Mouse (Mus musculus) heart, embryonic 14.5 days (tissue): ENCODE measurements around the gene Apeh. TPM values are rescaled to one million over a fixed set of nuclear protein-coding genes. Genes with fewer than 3 reads are reported as not detected.
A peak's percentile ranks its signal among the peaks of the same experiment; 100 is the strongest.

Source experiments
- ATAC-seq: fragments of 200-750 bp; cut with Nextera tagmentation; 2 replicates; pipeline ENCODE4 v1.8.0; 2017; ENCODE audit warnings: low read depth, moderate TSS enrichment; ENCODE audit not compliant: insufficient number of reproducible peaks, insufficient read depth, low FRiP score
- H3K27ac ChIP-seq, 2 experiments: fragments of 200-500 bp in 1 of 2; fragments of 300-500 bp in 1 of 2; sonication (generic) in 1 of 2; replicated peaks in 1 of 2; 2 replicates each; pipeline ENCODE4 v1.5.1; 2012 to 2014; ENCODE audit warnings: low read depth in 2 of 2, low read length in 2 of 2, control low read depth in 1 of 2, mild to moderate bottlenecking in 1 of 2, mixed read lengths in 1 of 2; ENCODE audit not compliant: control insufficient read depth in 1 of 2, insufficient read depth in 1 of 2
- H3K27me3 ChIP-seq: fragments of 300-500 bp; sonication (generic); 2 replicates; pipeline ENCODE4 v1.6.1; 2014; ENCODE audit warnings: mild to moderate bottlenecking, low read length, control low read depth; ENCODE audit not compliant: control insufficient read depth, insufficient read depth
- H3K36me3 ChIP-seq: fragments of 300-500 bp; sonication (generic); 2 replicates; pipeline ENCODE4 v1.6.1; 2014; ENCODE audit warnings: mild to moderate bottlenecking, control low read depth, low read length, mixed read lengths; ENCODE audit not compliant: control insufficient read depth, insufficient read depth
- H3K4me1 ChIP-seq, 2 experiments: fragments of 200-500 bp in 1 of 2; fragments of 300-500 bp in 1 of 2; sonication (generic) in 1 of 2; 2 replicates each; pipeline ENCODE4 v1.6.1; 2012 to 2014; ENCODE audit warnings: low read length in 2 of 2, control low read depth in 1 of 2, mixed read lengths in 1 of 2; ENCODE audit not compliant: control insufficient read depth in 2 of 2, insufficient read depth in 2 of 2
- H3K4me2 ChIP-seq: fragments of 300-500 bp; sonication (generic); 2 replicates; pipeline ENCODE4 v1.6.1; 2014; ENCODE audit warnings: mild to moderate bottlenecking, low read length
- H3K4me3 ChIP-seq, 2 experiments: fragments of 200-500 bp in 1 of 2; fragments of 300-500 bp in 1 of 2; sonication (generic) in 1 of 2; 2 replicates each; pipeline ENCODE4 v1.5.1; 2012 to 2014; ENCODE audit warnings: low read length in 2 of 2, mild to moderate bottlenecking in 2 of 2, control low read depth in 1 of 2, low read depth in 1 of 2, moderate library complexity in 1 of 2; ENCODE audit not compliant: control insufficient read depth in 1 of 2, insufficient read depth in 1 of 2
- H3K9ac ChIP-seq: fragments of 300-500 bp; sonication (generic); 2 replicates; pipeline ENCODE4 v1.6.1; 2014; ENCODE audit warnings: mild to moderate bottlenecking, low read length
- H3K9me3 ChIP-seq: fragments of 300-500 bp; sonication (generic); 2 replicates; pipeline ENCODE4 v1.6.1; 2016; ENCODE audit warnings: low read length, control low read depth; ENCODE audit not compliant: control insufficient read depth
- WGBS: fragments of 180-500 bp; shearing (Covaris S2); extraction: QIAGEN DNeasy Blood & Tissue Kit; methylation state at CpG from one replicate; pipeline ENCODE4 v1.1.7; 2014; 5-methylcytosine and 5-hydroxymethylcytosine counted together
- polyA plus RNA-seq: library from polyadenylated mRNA; unstranded; fragments of >200 nt; fragmentation: Nextera tagmentation; extraction: Ambion mirVana; gene quantifications from 2 replicates; pipeline ENCODE4 v1.2.1, GENCODE M21; 2014

The Apeh gene
- polyA plus RNA-seq, 1 experiment from 2014 or later, result 48.7 TPM

DNA sequence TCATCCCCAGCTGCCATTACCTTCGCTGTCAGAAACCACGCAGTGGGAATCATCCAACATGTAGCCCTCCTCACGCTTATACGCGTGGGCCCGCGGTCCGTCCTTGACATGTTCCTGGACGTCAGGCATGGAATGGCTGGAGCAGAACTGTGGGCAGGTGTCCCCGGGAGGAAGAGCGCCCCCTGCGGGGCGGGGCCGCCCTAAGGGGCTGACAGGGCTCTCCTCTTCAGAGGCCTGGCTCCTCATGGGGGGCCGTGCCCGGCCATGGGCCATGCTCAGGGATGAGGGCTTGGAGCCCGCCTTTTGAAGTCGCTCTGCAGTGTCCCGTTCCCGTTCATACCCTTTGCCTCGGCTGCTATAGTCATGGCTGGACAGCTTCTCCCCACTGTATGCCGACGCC is 11.7 kb upstream of the Apeh start:
- Histone ChIP-seq H3K27ac (no peak overlapping the region), H3K9ac (no peak overlapping the region), H3K4me1 (peaks cover 16 to 19% of the 10 kb centered on the region in 2 experiments; a peak in 3 of 4 replicates), H3K27me3 (no peaks in the 10 kb centered on the region), H3K4me3 (no peak overlapping the region), H3K9me3 (no peaks in the 10 kb centered on the region), H3K4me2 (no peak overlapping the region), H3K36me3 (no peaks in the 10 kb centered on the region)
- ATAC-seq, result no peak
- 91% methylated on average over 23 of the region's 23 CpGs for WGBS

DNA sequence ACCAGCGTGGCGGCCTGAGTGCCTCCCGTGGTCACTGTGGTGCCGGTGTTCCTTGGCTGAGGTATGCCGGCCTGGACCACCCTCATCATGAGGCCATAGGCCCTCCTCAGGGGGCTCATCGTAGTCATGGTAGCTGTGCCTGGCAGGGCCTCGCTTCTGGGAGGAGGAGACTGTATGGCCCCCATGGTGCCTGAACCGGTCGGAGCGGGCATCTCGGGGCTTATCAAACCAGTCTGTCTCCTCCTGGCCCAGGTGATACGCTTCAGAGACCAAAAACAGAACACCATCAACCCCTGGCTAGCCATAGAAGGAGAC is 11.1 kb upstream of the Apeh start:
- no peaks in the 10 kb centered on the region for H3K27me3 ChIP-seq
- H3K4me3 ChIP-seq, result no peak overlapping the region
- no peak for ATAC-seq
- no peak overlapping the region for H3K27ac ChIP-seq
- peaks cover 11 to 16% of the 10 kb centered on the region in 2 experiments; a peak in 3 of 4 replicates for H3K4me1 ChIP-seq
- H3K4me2 ChIP-seq, result no peak overlapping the region
- H3K36me3 ChIP-seq, result no peaks in the 10 kb centered on the region
- WGBS, result 90% methylated on average over 12 of the region's 12 CpGs
- H3K9ac ChIP-seq, result no peak overlapping the region
- no peaks in the 10 kb centered on the region for H3K9me3 ChIP-seq

DNA sequence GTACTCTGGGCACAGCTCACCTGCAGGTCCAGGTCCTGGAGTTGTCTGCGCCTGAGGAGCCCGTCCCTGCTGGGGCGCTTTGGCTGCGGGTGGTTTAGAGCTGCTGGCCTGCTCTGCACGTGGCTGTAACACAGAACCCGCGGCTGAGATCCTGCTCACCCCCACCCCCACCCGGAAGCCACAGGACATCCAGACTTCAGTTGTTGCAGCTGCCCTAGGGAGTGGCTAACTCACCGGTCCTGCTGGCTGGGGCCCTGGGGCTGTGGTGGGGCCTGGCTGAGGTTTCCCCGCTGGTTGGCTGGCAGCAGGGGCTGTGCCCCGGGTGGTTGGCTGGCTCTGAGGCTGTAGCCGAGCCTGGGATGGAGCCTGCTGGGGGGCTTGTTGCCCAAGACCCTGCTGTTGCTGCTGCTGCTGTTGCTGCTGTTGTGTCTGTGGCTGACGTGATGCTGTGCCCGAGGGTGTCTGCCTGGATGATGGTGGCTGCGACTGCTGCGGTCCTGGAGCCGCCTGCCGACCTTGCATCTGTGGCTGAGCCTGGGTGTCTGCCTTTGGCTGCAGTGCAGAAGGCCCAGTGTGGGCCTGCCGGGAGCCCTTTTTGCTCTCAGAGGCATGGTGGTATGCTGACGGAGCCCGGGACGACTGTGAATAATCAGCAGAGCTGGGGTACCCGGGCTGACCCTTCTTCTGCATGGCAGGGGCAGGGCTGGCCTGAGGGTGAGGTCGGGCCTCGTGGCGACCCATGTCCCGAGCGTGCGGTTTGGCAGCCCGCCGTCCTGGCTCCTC is 10.6 kb upstream of the Apeh start:
- Histone ChIP-seq H3K36me3 (no peaks in the 10 kb centered on the region), H3K9me3 (no peaks in the 10 kb centered on the region), H3K9ac (peak overlapping the region; percentile 10; the same call in 1 of the 2 replicates)

DNA sequence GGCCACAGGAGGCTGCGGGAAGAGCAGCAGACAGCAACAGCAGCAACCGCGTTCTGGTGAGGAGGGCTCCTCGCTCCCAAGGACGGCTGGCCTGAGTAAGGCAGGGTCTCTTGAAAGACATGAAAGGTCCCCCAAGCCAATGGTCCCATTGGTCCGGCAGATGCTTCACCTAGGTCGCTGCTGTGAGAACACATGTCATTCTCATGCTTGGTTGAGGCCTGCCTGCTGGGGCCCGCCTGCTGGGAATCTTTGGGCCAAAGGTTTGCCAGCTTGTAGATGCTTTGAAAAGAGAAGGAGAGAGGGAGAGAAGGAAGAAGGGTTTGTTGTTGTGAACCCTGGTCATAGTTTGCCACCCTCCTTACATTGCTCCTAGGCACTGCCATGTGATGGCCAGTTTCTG is 5.2 kb upstream of the Apeh start:
- 82% methylated on average over 8 of the region's 8 CpGs for WGBS
- no peaks in the 10 kb centered on the region for H3K9me3 ChIP-seq
- peaks cover 11 to 24% of the 10 kb centered on the region in 2 experiments for H3K4me1 ChIP-seq
- ATAC-seq, result no peak
- H3K9ac ChIP-seq, result no peak overlapping the region
- H3K27me3 ChIP-seq, result no peaks in the 10 kb centered on the region
- no peaks in the 10 kb centered on the region for H3K36me3 ChIP-seq
- no peak overlapping the region for H3K4me3 ChIP-seq
- no peak overlapping the region for H3K27ac ChIP-seq
- no peak overlapping the region for H3K4me2 ChIP-seq

More for the DNA sequence above, 10.6 kb upstream of the Apeh start:
- Histone ChIP-seq H3K4me3 (no peak overlapping the region), H3K27me3 (no peaks in the 10 kb centered on the region), H3K4me1 (peaks cover 7 to 12% of the 10 kb centered on the region in 2 experiments; a peak in 3 of 4 replicates), H3K4me2 (peak overlapping the region; percentile 34), H3K27ac (no peak overlapping the region)
- ATAC-seq, result no peak
- 44% methylated on average over 31 of the region's 31 CpGs for WGBS

DNA sequence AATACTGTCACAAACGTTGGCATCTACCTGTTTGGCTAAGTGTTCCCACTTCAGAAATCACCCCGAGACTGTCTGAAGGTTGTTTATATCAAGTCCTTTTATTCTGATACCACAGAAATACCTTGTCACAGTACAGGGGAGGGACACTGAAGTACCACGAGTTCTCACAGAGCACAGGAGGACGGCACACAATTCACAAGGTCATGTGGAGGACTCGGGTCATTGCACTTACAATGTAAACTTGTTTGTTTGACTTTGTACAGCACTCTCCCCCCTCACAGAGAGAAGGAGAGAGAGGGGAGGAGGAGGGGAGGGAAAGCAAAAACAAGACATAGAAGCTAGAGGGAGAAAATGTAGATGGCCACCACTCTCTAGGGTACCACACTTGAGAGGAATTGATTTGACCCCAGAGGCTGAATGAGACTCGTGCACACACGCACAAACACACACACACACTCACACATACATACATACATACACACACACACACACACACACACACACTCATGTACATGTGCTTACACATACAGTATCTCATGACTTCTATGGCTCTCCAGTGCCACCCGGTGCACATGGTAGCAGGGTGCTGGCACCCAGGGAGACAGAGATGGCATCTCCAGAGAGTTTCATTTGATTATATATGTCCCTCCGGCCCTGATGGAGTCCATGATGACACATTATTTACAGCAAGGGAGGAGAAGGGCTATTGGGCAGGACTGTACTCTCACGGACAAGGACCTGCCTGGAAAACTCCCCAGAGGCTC is 1.7 kb upstream of the Apeh start:
- Histone ChIP-seq H3K9me3 (no peaks in the 10 kb centered on the region), H3K36me3 (peaks cover 18% of the 10 kb centered on the region), H3K9ac (peak overlapping the region; percentile 16; the same call in 1 of the 2 replicates), H3K27me3 (no peaks in the 10 kb centered on the region), H3K4me2 (peak overlapping the region; percentile 99), H3K27ac (peak overlapping the region; percentile 58 to 66), H3K4me3 (no peak overlapping the region), H3K4me1 (peaks cover 8 to 30% of the 10 kb centered on the region in 2 experiments)
- no peak for ATAC-seq
- WGBS, result 58% methylated on average over 10 of the region's 10 CpGs

DNA sequence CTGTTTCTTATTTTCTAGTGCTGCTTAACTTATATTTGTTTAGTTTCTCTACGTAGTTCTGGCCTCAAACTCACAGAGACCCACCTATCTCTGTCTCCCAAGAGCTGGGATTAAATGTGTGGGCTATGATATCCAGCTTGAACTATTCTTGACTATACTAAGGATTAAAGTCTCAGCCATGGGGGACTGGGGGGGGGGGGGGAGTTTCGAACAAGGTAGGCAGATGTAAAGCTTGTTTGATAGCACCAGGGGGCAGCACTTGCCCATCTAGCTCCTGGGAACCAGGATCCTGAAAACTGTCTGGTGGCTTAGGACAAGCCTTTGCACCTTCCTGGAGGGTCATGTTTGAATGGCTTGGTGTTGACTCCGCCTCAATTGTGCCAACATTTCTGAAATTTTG is 1.1 kb upstream of the Apeh start:
- Histone ChIP-seq H3K27me3 (no peaks in the 10 kb centered on the region), H3K27ac (peak overlapping the region in 1 of 2 experiments; percentile 66; a peak in 3 of 4 replicates), H3K4me1 (peaks cover 8 to 30% of the 10 kb centered on the region in 2 experiments), H3K4me2 (peak overlapping the region; percentile 99), H3K9ac (peak overlapping the region; percentile 79), H3K36me3 (peaks cover 24% of the 10 kb centered on the region), H3K9me3 (no peaks in the 10 kb centered on the region), H3K4me3 (peak overlapping the region; percentile 59 to 78; a peak in 3 of 4 replicates)
- 9% methylated on average over 3 of the region's 3 CpGs for WGBS
- ATAC-seq, result no peak

DNA sequence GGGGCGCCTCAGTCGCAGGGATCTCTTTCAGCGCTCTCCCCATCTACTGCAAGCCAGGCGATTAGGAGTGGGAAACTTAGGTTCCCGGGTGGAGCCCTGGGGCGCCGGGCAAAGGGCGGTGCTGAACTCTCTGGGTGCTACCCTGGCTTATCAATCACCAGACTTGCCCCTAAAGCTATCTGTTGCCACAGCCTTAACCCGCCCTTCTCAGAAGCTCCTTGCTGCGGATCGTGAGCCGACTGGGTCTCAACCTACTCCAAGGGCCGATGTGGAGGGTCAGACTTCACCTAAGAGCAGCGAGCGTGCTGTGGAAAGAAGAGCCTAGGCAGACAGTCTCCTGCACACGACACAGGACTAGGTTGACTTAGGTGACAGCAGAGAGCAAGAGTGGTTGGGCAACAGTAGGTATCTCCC is 599 bp upstream of the Apeh start:
- peak overlapping the region; percentile 79 for H3K9ac ChIP-seq
- H3K9me3 ChIP-seq, result no peaks in the 10 kb centered on the region
- peak overlapping the region; percentile 99 for H3K4me2 ChIP-seq
- peak overlapping the region in 1 of 2 experiments; percentile 56; a peak in 2 of 4 replicates for H3K27ac ChIP-seq
- peak overlapping the region; percentile 59 to 78 for H3K4me3 ChIP-seq
- WGBS, result 0% methylated on average over 16 of the region's 16 CpGs
- H3K27me3 ChIP-seq, result no peaks in the 10 kb centered on the region
- peaks cover 30% of the 10 kb centered on the region for H3K36me3 ChIP-seq
- peaks cover 8 to 30% of the 10 kb centered on the region in 2 experiments for H3K4me1 ChIP-seq
- 0 out of 2 replicates have a peak, but pooled peaks have one; percentile 0 for ATAC-seq
